Mouse (Mus musculus) liver, adult 2 months (tissue): ENCODE data around the gene Snph.

Experiments used
- CTCF ChIP-seq: fragments of 200-500 bp; IDR thresholded peaks from 2 replicates; pipeline ENCODE4 v1.5.1; 2011; ENCODE audit warnings: low read depth, low read length, control low read depth
- POLR2A ChIP-seq: fragments of 200-500 bp; IDR thresholded peaks from 2 replicates; pipeline ENCODE4 v1.6.1; 2011; ENCODE audit warnings: low read length, control low read depth; ENCODE audit not compliant: insufficient read depth; ENCODE audit errors: extremely low read depth

GRCm38 (mm10) chr2:151598068-151598467 is 34.3 kb downstream of the Snph start:
- no peak for TF ChIP-seq CTCF
- no peak for TF ChIP-seq POLR2A
